ENCODE assay signal across 16 mouse cellular contexts in genomic region chr2:77934138-77934537, GRCm38 (mm10).
"Had no signal": no experiment of that assay in that cellular context is flagged by ENCODE, and none has a peak within 500 bp of the region (broad histone marks: within the 10 kb centered on the region; RNA-seq: fewer than 3 reads in every experiment).

No protein-coding gene starts in this region.

- H3K9ac ChIP-seq: lung, embryonic 14.5 days; midbrain, embryonic 13.5 days; midbrain, embryonic 15.5 days; neural tube, embryonic 13.5 days; neural tube, embryonic 15.5 days had no signal

- H3K9me3 ChIP-seq: midbrain, embryonic 13.5 days; midbrain, embryonic 15.5 days; neural tube, embryonic 13.5 days; neural tube, embryonic 15.5 days had no signal

- ATAC-seq: midbrain, embryonic 13.5 days; midbrain, embryonic 15.5 days had no signal

- H3K27me3 ChIP-seq: midbrain, embryonic 13.5 days; midbrain, embryonic 15.5 days; neural tube, embryonic 13.5 days; neural tube, embryonic 15.5 days had no signal

- H3K4me1 ChIP-seq: midbrain, embryonic 13.5 days; midbrain, embryonic 15.5 days; neural tube, embryonic 13.5 days; neural tube, embryonic 15.5 days had no signal

- H3K27ac ChIP-seq: midbrain, embryonic 13.5 days; midbrain, embryonic 15.5 days; neural tube, embryonic 13.5 days; neural tube, embryonic 15.5 days had no signal

- DNase-seq: lung, adult 18-20 months; lung, embryonic 14.5 days; lung, postnatal 10 days; lung, postnatal 4 days; retina, postnatal 1 day; right cerebral cortex, postnatal 25 days; right cerebral cortex, postnatal 4 days; spleen, adult 18-20 months; thymus, adult 18-20 months; thymus, postnatal 14 days; thymus, postnatal 36 days had no signal

- H3K4me2 ChIP-seq: lung, embryonic 14.5 days; midbrain, embryonic 11.5 days; midbrain, embryonic 13.5 days; midbrain, embryonic 15.5 days; neural tube, embryonic 13.5 days; neural tube, embryonic 15.5 days had no signal

- H3K4me3 ChIP-seq: midbrain, embryonic 13.5 days; midbrain, embryonic 15.5 days; neural tube, embryonic 13.5 days; neural tube, embryonic 15.5 days had no signal
